Mouse (Mus musculus) liver, postnatal 0 days (tissue): ENCODE measurements around the gene Gsap.

ENCODE experiments used
- CTCF ChIP-seq: sonication (generic); IDR thresholded peaks from 2 replicates; pipeline ENCODE4 v1.5.1; 2016; ENCODE audit warnings: antibody characterized with exemption, low read depth
- EP300 ChIP-seq: IDR thresholded peaks from 2 replicates; pipeline ENCODE4 v1.6.1; 2016; ENCODE audit warnings: antibody characterized with exemption, low read depth, mild to moderate bottlenecking

GRCm38 (mm10) chr5:21257806-21258205, 71.8 kb downstream of the Gsap start:
- TF ChIP-seq EP300 (no peak), CTCF (peak; percentile 55)
